Mouse (Mus musculus) CD4-positive, CD25-positive, alpha-beta regulatory T cell (primary cell): ENCODE results near the gene Prdm12. TPM values are rescaled to one million over a fixed set of nuclear protein-coding genes. Genes with fewer than 3 reads are reported as not detected.

Source experiments
- polyA plus RNA-seq: library from polyadenylated mRNA; unstranded; fragments of 100-300 nt; shearing (Covaris generic); gene quantifications from one replicate; pipeline ENCODE4 v1.2.1, GENCODE M21; 2017

Gene Prdm12
- polyA plus RNA-seq = not detected

DNA sequence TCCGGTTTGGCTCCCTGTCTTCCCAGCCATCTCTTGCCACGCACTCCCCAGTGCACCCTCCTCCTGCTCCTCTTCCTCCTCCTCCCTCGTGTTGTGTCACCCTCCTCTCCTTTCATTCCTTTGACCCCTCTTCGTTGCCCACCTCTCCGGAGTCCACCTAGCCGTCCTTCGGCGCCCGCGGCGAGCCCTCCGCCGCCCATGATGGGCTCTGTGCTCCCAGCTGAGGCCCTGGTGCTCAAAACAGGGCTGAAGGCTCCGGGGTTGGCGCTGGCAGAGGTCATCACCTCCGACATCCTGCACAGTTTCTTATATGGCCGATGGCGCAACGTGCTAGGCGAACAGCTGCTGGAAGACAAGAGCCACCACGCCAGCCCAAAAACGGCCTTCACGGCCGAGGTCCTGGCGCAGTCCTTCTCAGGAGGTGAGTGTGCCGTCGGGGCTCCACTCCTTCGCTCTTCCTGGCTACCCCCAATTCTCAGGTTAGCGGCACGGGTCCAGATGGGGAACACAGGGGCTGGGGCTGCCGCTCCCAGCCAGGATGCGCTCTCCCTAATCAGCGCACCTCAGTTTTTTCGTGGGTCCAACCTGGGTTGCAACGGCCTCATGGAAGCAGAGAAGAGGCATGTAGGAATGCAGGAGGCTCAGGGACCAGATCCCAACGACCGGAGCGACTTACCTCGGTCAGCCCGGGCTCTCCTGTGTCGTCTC is at the start of gene Prdm12:
Gene Prdm12, plus strand, starts transcription at position 137 of the 708 bp plus-strand sequence.

DNA sequence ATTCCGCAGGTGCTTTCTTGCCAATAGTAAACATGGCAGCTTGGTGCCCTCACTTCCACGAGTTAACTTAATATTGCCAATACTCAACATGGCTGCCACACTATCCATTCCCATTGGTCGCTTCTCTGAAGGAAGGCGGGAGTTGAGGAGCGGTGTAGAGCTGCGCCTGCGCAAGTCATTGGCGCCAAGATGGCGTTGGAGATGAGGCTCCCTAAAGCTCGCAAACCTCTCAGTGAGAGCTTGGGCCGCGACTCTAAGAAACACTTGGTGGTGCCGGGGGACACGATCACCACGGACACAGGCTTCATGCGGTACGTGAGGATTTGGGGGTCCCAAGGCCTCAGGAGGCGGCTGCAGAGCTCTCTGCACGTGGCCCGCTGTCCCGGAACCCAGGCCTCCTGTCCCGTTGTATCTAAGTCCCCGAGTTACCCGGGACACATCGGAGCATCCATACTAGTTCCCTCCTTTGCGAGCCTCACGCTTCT is 30.8 kb downstream of the Prdm12 start, which contains the start of gene Exosc2:
Gene Exosc2, plus strand, starts transcription at position 165 of the 485 bp plus-strand sequence.

DNA sequence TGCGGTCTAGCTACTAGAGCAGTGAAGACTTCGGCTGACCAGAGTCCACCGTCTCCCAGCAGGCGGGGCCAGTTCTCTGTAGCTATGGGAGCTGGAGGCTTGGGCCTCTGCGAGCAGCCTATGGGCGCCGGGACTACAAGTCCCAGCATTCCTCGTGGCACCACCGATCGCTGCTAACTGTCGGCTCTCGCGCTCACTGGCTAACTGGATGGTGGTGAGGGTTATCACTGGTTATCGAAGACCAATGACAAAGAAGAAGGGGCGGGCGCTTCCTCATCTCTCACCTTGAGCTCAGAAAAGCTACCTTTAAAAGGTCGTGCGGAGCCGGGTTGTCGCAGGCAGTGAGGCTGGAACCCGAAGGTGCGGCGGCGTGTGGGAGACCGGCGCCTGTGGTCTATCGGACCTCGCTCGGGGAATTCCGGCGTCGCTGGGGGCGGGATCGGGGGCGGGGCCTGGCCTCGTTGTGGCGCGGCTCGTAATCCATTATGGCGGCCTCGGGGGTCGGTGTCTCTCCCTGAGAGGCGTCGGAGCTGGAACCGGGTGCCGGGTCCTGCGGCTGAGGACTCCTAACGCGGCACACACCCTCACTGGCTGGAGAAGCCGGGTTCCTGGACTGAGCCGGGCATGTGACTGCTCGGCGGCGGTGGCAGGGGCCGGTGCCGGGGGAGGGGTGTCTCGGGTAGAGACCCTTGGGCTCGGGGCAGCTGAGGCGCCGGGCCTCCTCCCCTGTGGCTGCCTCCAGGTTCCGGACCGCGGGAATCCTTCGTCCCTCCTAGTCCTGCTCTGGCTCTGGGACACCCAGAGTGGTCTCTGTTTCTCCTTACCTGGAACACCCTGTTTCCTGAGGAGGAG is 48.5 kb downstream of the Prdm12 start, which contains the start of gene Abl1:
Gene Abl1, plus strand, starts transcription at position 303 of the 852 bp plus-strand sequence.

Other genes starting within 250 kb of the Prdm12 start
- gene Ass1, start 169.8 kb upstream of the Prdm12 start, polyA plus RNA-seq = 117 TPM
- 30.4 TPM for gene Fubp3, start 67.4 kb upstream of the Prdm12 start, polyA plus RNA-seq
- 41.4 TPM for gene Exosc2, start 30.7 kb downstream of the Prdm12 start, polyA plus RNA-seq
- gene Abl1, start 48.3 kb downstream of the Prdm12 start, polyA plus RNA-seq = 19.7 TPM
- 0.18 TPM for gene Qrfp, start 170.5 kb downstream of the Prdm12 start, polyA plus RNA-seq
- 1.1 TPM for gene Fibcd1, start 206.0 kb downstream of the Prdm12 start, polyA plus RNA-seq
- 0.04 TPM for gene Lamc3, start 247.3 kb downstream of the Prdm12 start, polyA plus RNA-seq